Mouse (Mus musculus) heart, embryonic 14.5 days (tissue): ENCODE measurements around the gene Galt. TPM values are rescaled to one million over a fixed set of nuclear protein-coding genes. Genes with fewer than 3 reads are reported as not detected.

Source experiments
- ATAC-seq: fragments of 200-750 bp; cut with Nextera tagmentation; 2 replicates; pipeline ENCODE4 v1.8.0; 2017; ENCODE audit warnings: low read depth, moderate TSS enrichment; ENCODE audit not compliant: insufficient number of reproducible peaks, insufficient read depth, low FRiP score
- H3K27ac ChIP-seq, 2 experiments: fragments of 200-500 bp in 1 of 2; fragments of 300-500 bp in 1 of 2; sonication (generic) in 1 of 2; replicated peaks in 1 of 2; 2 replicates each; pipeline ENCODE4 v1.5.1; 2012 to 2014; ENCODE audit warnings: low read depth in 2 of 2, low read length in 2 of 2, control low read depth in 1 of 2, mild to moderate bottlenecking in 1 of 2, mixed read lengths in 1 of 2; ENCODE audit not compliant: control insufficient read depth in 1 of 2, insufficient read depth in 1 of 2
- H3K27me3 ChIP-seq: fragments of 300-500 bp; sonication (generic); 2 replicates; pipeline ENCODE4 v1.6.1; 2014; ENCODE audit warnings: mild to moderate bottlenecking, low read length, control low read depth; ENCODE audit not compliant: control insufficient read depth, insufficient read depth
- H3K36me3 ChIP-seq: fragments of 300-500 bp; sonication (generic); 2 replicates; pipeline ENCODE4 v1.6.1; 2014; ENCODE audit warnings: mild to moderate bottlenecking, control low read depth, low read length, mixed read lengths; ENCODE audit not compliant: control insufficient read depth, insufficient read depth
- H3K4me1 ChIP-seq, 2 experiments: fragments of 200-500 bp in 1 of 2; fragments of 300-500 bp in 1 of 2; sonication (generic) in 1 of 2; 2 replicates each; pipeline ENCODE4 v1.6.1; 2012 to 2014; ENCODE audit warnings: low read length in 2 of 2, control low read depth in 1 of 2, mixed read lengths in 1 of 2; ENCODE audit not compliant: control insufficient read depth in 2 of 2, insufficient read depth in 2 of 2
- H3K4me2 ChIP-seq: fragments of 300-500 bp; sonication (generic); 2 replicates; pipeline ENCODE4 v1.6.1; 2014; ENCODE audit warnings: mild to moderate bottlenecking, low read length
- H3K4me3 ChIP-seq, 2 experiments: fragments of 200-500 bp in 1 of 2; fragments of 300-500 bp in 1 of 2; sonication (generic) in 1 of 2; 2 replicates each; pipeline ENCODE4 v1.5.1; 2012 to 2014; ENCODE audit warnings: low read length in 2 of 2, mild to moderate bottlenecking in 2 of 2, control low read depth in 1 of 2, low read depth in 1 of 2, moderate library complexity in 1 of 2; ENCODE audit not compliant: control insufficient read depth in 1 of 2, insufficient read depth in 1 of 2
- H3K9ac ChIP-seq: fragments of 300-500 bp; sonication (generic); 2 replicates; pipeline ENCODE4 v1.6.1; 2014; ENCODE audit warnings: mild to moderate bottlenecking, low read length
- H3K9me3 ChIP-seq: fragments of 300-500 bp; sonication (generic); 2 replicates; pipeline ENCODE4 v1.6.1; 2016; ENCODE audit warnings: low read length, control low read depth; ENCODE audit not compliant: control insufficient read depth
- WGBS: fragments of 180-500 bp; shearing (Covaris S2); extraction: QIAGEN DNeasy Blood & Tissue Kit; methylation state at CpG from one replicate; pipeline ENCODE4 v1.1.7; 2014; 5-methylcytosine and 5-hydroxymethylcytosine counted together
- polyA plus RNA-seq: library from polyadenylated mRNA; unstranded; fragments of >200 nt; fragmentation: Nextera tagmentation; extraction: Ambion mirVana; gene quantifications from 2 replicates; pipeline ENCODE4 v1.2.1, GENCODE M21; 2014

Galt gene
- polyA plus RNA-seq, 1 experiment from 2014 or later, result 59.6 TPM

GRCm38 (mm10) chr4:41741158-41741560 lies 13.9 kb upstream of the Galt start:
- WGBS, result under 1% methylated on average over 27 of the region's 27 CpGs
- Histone ChIP-seq H3K27me3 (no peaks in the 10 kb centered on the region), H3K4me2 (peak overlapping the region; percentile 98), H3K36me3 (peaks cover 14% of the 10 kb centered on the region), H3K9me3 (peaks cover 4% of the 10 kb centered on the region; the same call in 1 of the 2 replicates), H3K4me1 (peaks cover 4 to 10% of the 10 kb centered on the region in 2 experiments), H3K27ac (peak overlapping the region; percentile 82 to 95), H3K4me3 (peak overlapping the region; percentile 66 to 98), H3K9ac (peak overlapping the region; percentile 87)
- peak; percentile 93 for ATAC-seq

GRCm38 (mm10) chr4:41744131-41744530 lies 10.9 kb upstream of the Galt start:
- Histone ChIP-seq H3K27me3 (no peaks in the 10 kb centered on the region), H3K9ac (no peak overlapping the region), H3K4me1 (peaks cover 4 to 10% of the 10 kb centered on the region in 2 experiments), H3K9me3 (peaks cover 7% of the 10 kb centered on the region; the same call in 1 of the 2 replicates), H3K27ac (no peak overlapping the region), H3K36me3 (peaks cover 3% of the 10 kb centered on the region), H3K4me2 (no peak overlapping the region), H3K4me3 (no peak overlapping the region)
- no peak for ATAC-seq
- 62% methylated on average over 2 of the region's 2 CpGs for WGBS

GRCm38 (mm10) chr4:41745021-41745420 lies 10.0 kb upstream of the Galt start:
- WGBS, result 68% methylated on average over 1 of the region's 1 CpGs
- no peak for ATAC-seq
- Histone ChIP-seq H3K9ac (no peak overlapping the region), H3K4me1 (peaks cover 3 to 6% of the 10 kb centered on the region in 2 experiments), H3K4me3 (no peak overlapping the region), H3K9me3 (peaks cover 7% of the 10 kb centered on the region; the same call in 1 of the 2 replicates), H3K36me3 (no peaks in the 10 kb centered on the region), H3K4me2 (no peak overlapping the region), H3K27me3 (no peaks in the 10 kb centered on the region), H3K27ac (no peak overlapping the region)

- Histone ChIP-seq H3K27ac (peak within 1 kb of the TSS; percentile 87 to 96), H3K36me3 (peaks cover 28% of the 10 kb centered on the region), H3K4me3 (peak within 1 kb of the TSS; percentile 56 to 85), H3K9me3 (no peaks in the 10 kb centered on the region), H3K4me2 (peak within 1 kb of the TSS; percentile 74), H3K27me3 (no peaks in the 10 kb centered on the region), H3K4me1 (peaks cover 20 to 28% of the 10 kb centered on the region in 2 experiments), H3K9ac (peak within 1 kb of the TSS; percentile 88)
- WGBS, result under 1% methylated on average over 57 of the region's 57 CpGs
- ATAC-seq, result peak; percentile 67
These were observed 594 bp downstream of the Galt start, which contains the start of gene Sigmar1 for GRCm38 (mm10) chr4:41755338-41756305. Sigmar1 (minus strand) TSS chr4:41756157.

GRCm38 (mm10) chr4:41756440-41756839 lies 1.4 kb downstream of the Galt start:
- no peak for ATAC-seq
- H3K9me3 ChIP-seq, result no peaks in the 10 kb centered on the region
- H3K9ac ChIP-seq, result peak overlapping the region; percentile 88
- peak overlapping the region in 1 of 2 experiments; percentile 6; a peak in 1 of 4 replicates for H3K27ac ChIP-seq
- WGBS, result 69% methylated on average over 8 of the region's 8 CpGs
- peaks cover 28% of the 10 kb centered on the region for H3K36me3 ChIP-seq
- H3K4me2 ChIP-seq, result peak overlapping the region; percentile 74
- no peaks in the 10 kb centered on the region for H3K27me3 ChIP-seq
- H3K4me3 ChIP-seq, result peak overlapping the region; percentile 56 to 85
- peaks cover 24 to 36% of the 10 kb centered on the region in 2 experiments for H3K4me1 ChIP-seq

GRCm38 (mm10) chr4:41757321-41757720 lies 2.3 kb downstream of the Galt start:
- H3K27ac ChIP-seq, result no peak overlapping the region
- peaks cover 30 to 45% of the 10 kb centered on the region in 2 experiments for H3K4me1 ChIP-seq
- WGBS, result 87% methylated on average over 13 of the region's 13 CpGs
- H3K9ac ChIP-seq, result no peak overlapping the region
- no peaks in the 10 kb centered on the region for H3K9me3 ChIP-seq
- no peak overlapping the region for H3K4me2 ChIP-seq
- ATAC-seq, result no peak
- no peaks in the 10 kb centered on the region for H3K27me3 ChIP-seq
- H3K36me3 ChIP-seq, result peaks cover 28% of the 10 kb centered on the region
- no peak overlapping the region for H3K4me3 ChIP-seq

- Histone ChIP-seq H3K4me3 (no peak overlapping the region), H3K36me3 (peaks cover 28% of the 10 kb centered on the region), H3K4me2 (no peak overlapping the region), H3K27ac (no peak overlapping the region), H3K4me1 (peaks cover 34 to 50% of the 10 kb centered on the region in 2 experiments), H3K9ac (no peak overlapping the region), H3K27me3 (no peaks in the 10 kb centered on the region), H3K9me3 (no peaks in the 10 kb centered on the region)
- WGBS, result 83% methylated on average over 11 of the region's 11 CpGs
- no peak for ATAC-seq
These were observed 3.0 kb downstream of the Galt start for GRCm38 (mm10) chr4:41758021-41758420.
